Mouse (Mus musculus): ENCODE measurements around the gene Pilrb2.

Gene Pilrb2

DNA sequence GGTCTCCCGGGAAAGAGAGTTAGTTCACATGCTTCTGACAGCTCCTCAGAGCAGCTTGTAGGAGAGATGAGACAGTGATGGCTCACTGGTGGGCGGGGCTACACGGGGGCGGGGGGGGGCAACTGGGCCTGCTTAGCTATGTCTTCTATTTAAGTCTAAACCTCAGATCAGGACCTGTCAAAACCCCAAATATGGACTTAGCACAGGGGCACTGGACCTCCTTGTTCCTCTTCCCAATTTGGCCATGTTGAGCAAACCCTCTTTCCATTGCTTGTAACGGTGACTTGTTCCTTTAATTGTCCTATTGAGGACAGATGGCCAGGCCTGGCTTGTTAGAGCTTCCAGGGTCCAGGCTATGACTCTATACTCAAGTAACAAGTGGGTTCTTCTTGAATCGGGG is 40.1 kb downstream of the Pilrb2 start:
- DNase-seq, result no peak

DNA sequence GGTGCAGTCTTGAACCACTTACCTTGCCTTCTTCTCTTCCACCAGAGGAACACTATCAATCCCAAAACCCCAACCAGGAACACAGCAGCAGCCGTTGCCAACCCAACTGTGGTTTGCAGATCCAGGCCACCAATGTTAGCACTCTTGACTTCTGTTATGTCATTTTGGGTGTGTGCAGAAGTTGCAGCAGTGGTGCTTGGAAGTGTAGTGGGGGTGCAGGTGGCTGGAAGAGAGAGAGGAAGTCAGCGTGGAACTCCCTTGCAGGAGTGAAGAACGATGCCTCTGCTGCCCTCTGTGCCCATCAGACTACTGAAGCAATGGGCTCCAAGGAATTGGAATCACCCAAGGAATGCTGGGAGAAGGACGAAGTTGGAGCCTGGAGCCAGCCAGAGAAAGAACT is 40.5 kb downstream of the Pilrb2 start:
- DNase-seq, result no peak

DNA sequence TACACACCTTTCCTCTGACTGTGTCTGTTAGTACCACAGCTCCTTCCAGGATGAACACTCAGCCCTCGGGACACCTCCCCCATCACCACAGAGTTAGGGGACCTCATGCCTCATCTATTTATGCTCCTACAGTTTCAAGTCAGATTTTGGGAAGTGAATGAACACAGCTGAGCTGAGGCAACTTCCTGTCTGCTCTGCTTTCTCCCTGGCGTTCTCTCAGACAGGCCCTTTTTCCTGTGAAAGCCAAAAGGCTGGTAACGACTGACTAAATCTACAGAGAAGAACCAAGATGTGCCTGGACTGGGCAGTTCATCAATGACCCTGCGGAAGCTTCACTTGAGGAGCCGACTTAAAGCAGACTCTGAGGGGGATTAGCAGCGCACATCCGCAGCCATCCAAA is 41.4 kb downstream of the Pilrb2 start:
- no peak for DNase-seq

DNA sequence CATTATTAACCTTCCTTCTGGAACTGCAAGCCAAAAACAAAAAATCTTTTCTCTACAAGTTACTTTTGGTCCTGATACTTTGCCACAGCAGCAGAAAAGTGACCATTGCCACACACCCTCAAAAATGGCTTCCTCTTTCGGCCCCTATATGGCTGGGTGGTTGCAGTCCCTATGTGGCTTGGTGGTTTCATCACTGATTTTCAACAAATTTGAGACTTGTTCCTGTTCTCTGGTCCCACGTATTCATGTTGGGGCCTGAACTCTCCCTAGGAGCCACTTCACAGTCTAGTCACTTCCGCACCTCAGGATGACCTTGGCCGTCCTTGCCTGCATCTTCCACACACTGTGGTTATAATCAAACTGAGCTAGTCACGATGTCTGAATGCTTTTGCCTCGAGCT is 42.9 kb downstream of the Pilrb2 start:
- DNase-seq, result no peak

DNA sequence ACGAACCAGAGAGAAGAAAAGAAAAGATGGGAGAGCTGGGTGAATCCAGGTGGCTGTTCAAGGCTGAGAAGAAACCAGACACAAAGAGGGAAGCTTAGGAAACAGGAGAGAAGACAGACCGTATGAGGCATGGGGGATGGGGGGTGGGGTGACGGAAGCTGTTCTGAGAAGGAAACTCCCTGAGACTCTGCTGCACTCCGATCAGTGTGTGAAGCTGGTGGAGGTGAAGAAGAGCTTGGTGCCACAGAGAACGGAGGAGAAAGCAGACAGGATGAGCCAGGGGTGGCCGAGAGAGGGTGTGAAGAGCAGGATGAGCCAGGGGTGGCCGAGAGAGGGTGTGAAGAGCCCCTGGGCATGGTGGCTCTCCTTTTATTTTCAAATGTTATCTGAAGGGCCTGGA is 45.2 kb downstream of the Pilrb2 start:
- DNase-seq, result no peak

DNA sequence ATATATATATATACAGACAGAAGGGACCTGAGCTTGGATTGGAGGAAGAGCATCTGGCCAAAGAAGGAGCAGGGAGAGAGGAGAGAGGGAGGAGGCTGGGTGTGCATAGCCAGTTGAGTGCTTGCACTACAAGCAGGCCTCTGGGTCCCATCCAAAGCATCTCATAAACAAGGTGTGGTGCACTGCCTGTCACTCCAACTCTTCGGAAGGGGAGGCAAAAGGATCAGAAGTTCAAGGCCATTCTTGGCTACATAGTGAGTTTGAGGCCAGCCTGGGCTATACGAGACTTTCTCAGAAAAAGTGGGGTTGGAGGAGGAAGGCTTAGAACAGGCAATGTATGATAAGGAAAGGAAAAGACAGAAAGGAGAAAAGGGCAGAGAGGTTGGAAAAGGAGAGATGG is 45.6 kb downstream of the Pilrb2 start:
- DNase-seq, result no peak

DNA sequence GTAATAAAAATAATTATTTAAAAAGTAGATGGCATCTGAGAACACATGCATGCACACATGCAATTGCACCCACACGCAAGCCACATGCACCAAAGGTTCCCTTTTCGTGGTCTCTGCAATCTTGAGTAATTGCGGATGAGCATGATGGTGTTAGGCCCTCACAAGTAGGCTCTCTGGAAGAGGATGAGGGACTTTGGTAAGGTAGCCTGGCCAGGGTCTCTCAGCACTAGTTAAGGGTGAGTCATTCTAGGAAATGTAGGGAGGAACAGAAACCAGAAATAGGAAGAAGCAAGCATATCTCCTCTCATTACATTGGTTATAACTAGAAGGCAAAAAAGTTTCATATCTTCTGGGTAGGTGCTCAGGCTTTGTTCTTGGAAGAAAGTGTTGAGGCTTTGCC is 46.6 kb downstream of the Pilrb2 start:
- DNase-seq, result no peak

DNA sequence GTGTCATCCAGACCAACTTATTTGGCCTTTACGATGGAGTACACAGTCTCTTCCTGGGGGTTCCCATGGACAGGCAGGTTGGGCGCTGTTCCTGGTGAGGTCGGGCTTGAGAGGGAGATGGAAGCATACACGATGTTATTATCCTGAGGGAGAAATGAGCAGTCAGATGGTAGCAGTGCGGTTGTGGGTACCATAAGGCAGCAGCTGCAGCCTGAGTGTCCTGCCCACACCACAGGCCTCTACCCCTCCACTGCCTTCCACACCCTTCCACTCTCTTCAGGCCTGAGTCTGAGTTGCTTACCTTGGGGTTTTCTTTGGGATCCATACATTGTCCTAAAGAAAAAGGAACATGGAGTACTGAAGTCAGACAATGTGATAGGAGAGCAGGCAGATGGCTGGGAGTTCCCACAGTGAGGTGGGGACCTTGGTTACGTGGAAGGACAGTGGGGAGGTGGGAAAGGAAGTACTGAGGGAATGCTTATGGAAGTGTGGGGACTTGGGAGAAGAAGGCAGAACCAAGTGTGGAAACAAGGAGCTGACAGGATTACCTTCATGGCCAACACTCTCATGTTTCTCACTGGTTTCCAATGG is 48.1 kb downstream of the Pilrb2 start:
- no peak for DNase-seq

DNA sequence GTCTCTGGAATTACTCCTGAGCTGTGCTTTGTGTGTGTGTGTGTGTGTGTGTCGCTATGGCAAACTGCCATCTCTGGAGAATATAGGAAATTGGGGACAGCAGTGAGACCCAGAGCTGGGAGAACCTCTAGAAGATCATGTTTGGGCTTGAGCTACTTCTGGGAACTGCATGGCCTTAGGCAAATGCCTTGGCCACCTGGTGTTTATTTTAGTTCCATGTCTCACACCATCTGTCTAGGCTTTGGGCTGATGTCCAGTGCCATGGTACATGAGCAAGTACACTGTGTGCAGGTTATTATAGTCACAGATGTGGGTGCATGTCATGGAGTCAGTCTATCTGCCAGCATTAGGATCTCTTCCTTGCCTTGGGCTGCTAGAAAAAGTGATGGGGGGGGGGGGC is 49.0 kb downstream of the Pilrb2 start:
- no peak for DNase-seq

DNA sequence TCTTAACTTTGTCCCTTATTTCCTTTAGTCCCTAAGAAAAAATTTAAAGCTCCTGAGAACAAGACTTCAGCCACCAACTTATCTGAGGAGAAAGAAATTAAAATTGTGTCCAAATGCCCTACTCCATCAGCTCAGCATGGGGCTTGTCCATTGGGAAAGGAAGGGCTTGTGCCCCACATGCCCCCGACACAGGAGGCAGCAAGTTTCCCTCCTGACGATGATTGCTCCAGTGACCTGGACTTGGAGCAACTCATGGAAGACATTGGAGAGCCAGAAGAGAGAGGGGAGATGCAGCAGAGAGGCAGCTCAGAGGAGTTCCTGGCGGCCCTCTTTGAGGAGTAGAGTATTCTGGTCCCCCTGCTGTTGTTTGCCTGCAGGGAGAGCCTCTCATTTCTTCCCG is 49.5 kb downstream of the Pilrb2 start:
- DNase-seq, result no peak

DNA sequence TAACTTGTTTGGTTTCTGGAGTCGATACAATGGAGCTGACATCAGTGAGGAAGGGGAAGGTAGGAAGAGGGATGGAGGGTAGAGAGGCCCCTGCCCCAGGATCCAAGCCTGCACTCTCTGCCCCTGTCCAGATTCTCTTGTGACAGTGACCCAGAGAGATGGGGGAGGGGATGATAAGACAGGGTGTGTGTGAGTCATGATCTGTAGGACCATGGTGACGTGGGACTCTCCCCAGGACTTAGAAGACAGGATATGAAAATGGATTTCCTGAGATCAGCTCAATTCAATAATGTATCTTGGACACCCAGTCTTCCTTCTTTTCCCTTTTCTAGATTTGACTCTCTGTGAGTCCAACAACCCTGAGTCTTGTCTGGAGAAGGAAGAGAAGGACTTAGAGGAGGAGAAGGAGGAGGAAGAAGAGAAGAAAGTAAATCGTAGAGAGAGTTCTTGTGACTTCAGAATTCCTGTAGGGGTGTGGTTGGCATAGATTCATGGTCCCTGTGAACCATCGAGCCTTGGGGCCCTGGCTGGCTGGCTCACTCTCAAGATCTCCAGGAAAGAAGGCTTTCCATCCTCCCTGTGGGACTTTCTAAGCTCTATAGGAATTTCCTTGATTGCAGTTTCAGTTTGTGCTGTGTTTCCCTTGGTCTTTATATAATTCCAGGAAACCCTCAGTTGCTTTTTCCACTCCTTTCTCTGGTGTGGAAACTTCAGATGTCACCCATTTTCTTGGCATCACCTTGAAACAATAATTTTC is 54.0 kb downstream of the Pilrb2 start:
- no peak for DNase-seq
